Mouse (Mus musculus) v-Abl transformed pro-B cells (cell line): ENCODE results near the gene Mad1l1.

ENCODE experiments used
- in situ Hi-C, 2 experiments: fragments of 400-800 bp; cut with MboI; formaldehyde crosslinking; loops; one replicate each; pipeline ENCODE4 v1.15.1; 2025; ENCODE audit not compliant: unreplicated experiment in 2 of 2

The Mad1l1 gene

DNA sequence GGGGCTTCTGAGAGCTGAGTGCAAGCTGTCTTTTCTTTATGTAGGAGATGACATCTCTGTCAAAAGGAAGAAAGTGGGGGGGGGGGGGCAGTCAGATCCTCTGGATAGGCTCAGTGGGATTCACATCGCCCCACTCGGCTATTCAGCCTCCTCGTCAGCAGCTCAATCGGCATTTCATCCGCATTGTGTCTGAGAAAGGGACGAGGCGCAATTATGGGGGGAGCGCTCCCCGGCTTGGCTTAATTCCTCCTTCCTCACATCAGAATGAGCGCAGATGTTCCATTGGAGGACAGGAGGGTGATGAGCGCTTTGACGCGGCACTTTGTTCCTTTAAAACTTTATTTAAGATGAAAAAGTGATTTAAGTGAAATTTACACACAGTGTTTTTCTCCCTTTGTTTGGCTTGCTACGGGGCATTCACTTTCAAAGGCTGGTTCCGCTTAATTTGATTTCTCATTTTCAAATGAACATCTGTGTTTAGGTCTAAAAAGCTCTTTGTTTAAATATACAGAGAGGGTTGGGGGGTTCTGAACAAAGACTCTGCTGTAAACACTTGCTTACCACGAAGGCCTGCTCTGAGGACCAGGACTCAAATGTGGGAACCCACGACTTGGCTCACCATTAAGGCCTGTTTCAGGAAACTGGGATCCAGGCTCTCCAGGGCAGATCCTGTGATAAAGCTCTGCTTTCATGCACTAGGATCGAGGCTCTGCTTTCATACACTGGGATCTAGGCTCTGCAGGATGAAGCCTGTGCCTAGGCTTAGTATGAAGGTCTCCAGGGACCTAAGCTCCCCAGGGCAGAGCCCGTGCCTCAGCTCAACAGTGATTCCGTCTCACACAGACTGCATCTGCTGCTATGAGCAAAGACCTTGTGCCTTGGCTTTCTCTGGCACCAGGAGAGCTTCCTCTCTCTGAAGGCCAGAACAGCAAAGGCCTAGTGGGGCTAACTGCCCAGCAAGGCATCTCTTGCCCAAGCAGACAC lies 98.0 kb downstream of the Mad1l1 start:
- in situ Hi-C loops, result loop anchor here in 1 of 2 experiments (5.0 to 25.0 kb wide), 3 partner anchors 34 to 1061 kb away; partner anchors contain the start of genes Chst12, Dnaaf5 and Prkar1b

DNA sequence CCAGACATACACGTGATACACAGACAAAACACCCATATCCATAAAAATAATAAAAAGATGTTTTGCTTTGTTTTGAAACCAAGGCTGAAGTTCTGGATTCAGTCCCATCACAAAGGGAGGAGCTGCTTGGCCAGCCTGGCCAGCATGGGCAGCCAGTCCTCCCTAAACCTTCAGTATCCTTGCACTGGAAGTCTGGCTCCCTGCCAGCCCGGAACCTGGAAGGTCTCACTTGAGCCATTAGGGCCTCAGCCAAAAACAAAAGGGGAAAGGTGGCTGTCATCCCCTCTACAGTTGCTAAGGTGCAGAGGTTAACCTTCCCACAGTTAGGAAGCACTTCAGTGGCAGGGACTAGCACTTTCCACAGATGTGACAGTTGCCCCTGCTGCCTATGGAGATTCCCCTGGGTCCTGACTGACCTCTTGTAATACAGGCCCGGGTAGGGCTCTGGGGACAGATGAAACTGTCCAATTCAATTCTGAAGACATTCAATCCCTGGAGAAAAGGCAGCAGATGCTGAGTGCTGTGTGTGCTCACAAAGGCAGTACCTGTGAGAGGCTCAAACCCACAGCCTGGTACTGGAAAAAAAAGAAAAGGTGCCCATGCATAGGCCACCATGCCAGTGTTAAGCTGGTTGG lies 100.2 kb downstream of the Mad1l1 start:
- in situ Hi-C loops, result loop anchor here in 1 of 2 experiments (5.0 to 25.0 kb wide), 3 partner anchors 36 to 1059 kb away; partner anchors contain the start of genes Chst12, Dnaaf5 and Prkar1b

DNA sequence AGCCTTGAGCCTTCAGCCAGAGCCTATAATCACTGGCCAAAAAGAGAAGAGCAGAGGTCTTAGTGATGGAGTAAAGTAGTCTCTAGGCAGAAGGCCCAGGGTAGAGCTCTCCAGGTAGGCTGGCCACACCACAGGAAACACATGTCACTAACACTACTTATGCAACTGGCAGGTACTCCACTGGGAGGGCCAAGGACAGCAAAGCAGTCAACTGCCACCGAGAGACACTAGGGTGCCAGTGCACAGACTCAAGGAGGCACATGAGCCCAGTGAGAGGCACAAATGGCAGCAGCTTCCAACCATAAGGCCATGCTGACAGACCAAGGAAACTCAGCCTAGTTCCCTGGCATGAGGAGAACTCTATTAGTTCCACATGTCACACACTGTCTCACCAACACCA lies 102.1 kb downstream of the Mad1l1 start:
- in situ Hi-C loops, result loop anchor here in 1 of 2 experiments (25.0 kb wide), 2 partner anchors 293 to 1057 kb away; partner anchors contain the start of genes Chst12, Dnaaf5 and Prkar1b

GRCm38 (mm10) chr5:140217900-140218299 lies 103.5 kb downstream of the Mad1l1 start:
- in situ Hi-C loops, result loop anchor here in 1 of 2 experiments (25.0 kb wide), 2 partner anchors 294 to 1056 kb away; partner anchors contain the start of genes Chst12, Dnaaf5 and Prkar1b

DNA sequence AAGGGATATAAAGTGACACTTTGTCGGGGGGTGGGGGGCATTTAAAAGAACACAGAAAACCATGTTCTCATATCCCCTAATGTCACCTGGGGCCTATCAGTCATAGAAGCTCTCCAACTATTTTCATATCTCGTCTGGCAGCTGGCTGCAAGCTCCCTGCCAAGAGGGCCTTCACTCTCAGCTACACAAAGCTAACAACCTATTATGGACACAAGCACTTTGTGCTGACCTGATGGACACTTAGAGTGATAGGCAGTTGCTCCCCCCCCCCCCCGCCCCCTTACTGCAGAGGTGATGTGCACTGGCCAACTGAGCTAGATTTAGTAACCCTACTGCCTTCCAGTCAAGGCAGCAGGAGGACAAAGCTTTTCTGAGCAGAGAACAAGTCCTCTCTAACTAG lies 104.3 kb downstream of the Mad1l1 start:
- in situ Hi-C loops, result loop anchor here in 1 of 2 experiments (25.0 kb wide), 2 partner anchors 295 to 1055 kb away; partner anchors contain the start of genes Chst12, Dnaaf5 and Prkar1b

GRCm38 (mm10) chr5:140215471-140216087 lies 105.8 kb downstream of the Mad1l1 start:
- in situ Hi-C loops, result loop anchor here in 1 of 2 experiments (25.0 kb wide), 2 partner anchors 297 to 1053 kb away; partner anchors contain the start of genes Chst12, Dnaaf5 and Prkar1b

DNA sequence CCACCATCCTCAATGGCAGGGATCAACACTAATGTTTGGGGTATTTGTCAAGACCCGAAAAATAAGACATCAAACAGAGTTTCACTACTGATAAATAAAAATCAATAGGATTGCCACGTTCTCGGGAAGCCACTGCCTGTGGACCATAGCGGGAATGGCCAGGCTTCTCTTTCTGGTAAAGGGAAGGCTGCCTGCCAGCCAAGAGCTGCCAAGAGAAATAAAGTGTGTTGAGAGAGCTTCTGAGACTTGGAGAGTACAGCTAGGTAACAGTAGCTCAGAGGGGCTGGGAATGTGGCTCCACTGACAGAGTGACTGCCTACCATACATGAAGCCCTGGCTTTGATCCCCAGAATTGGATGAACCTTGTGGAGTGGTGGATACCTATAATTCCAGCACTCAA lies 108.4 kb downstream of the Mad1l1 start:
- in situ Hi-C loops, result loop anchor here (5.0 to 25.0 kb wide), 3 partner anchors 39 to 1051 kb away; partner anchors contain the start of genes Chst12 (in 1 of the 2), Dnaaf5 (in 1 of the 2) and Prkar1b (in 1 of the 2)

- in situ Hi-C loops, result loop anchor here (5.0 to 25.0 kb wide), 3 partner anchors 42 to 1048 kb away; partner anchors contain the start of genes Chst12 (in 1 of the 2), Dnaaf5 (in 1 of the 2) and Prkar1b (in 1 of the 2)
These were observed 110.8 kb downstream of the Mad1l1 start for GRCm38 (mm10) chr5:140210417-140211184.

GRCm38 (mm10) chr5:140208743-140209409 lies 112.5 kb downstream of the Mad1l1 start:
- in situ Hi-C loops, result loop anchor here in 1 of 2 experiments (10.0 to 25.0 kb wide), 3 partner anchors 66 to 1047 kb away; partner anchors contain the start of genes Chst12, Dnaaf5 and Prkar1b

- in situ Hi-C loops, result loop anchor here in 1 of 2 experiments (10.0 to 25.0 kb wide), 3 partner anchors 68 to 1045 kb away; partner anchors contain the start of genes Chst12, Dnaaf5 and Prkar1b
These were observed 114.3 kb downstream of the Mad1l1 start for GRCm38 (mm10) chr5:140206726-140207703.

DNA sequence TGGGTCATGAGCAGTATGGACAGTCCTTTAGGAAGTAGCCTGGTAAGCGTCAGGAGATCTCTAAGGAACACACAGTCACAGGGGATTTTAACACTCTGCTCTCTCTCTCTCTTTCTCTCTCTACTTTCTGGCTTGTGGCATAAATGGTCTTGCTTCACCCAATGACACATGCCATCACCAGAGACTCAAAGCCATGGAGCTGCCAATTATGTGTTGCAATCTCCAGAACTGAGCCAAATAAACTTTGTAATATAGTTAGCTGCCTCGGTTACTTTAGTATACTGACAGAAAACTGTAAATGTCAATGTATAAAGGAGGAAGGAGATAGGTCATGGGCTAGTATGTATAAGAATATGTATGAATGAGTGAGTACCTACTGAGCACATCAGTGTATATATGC lies 115.4 kb downstream of the Mad1l1 start:
- in situ Hi-C loops, result loop anchor here in 1 of 2 experiments (10.0 to 25.0 kb wide), 3 partner anchors 69 to 1044 kb away; partner anchors contain the start of genes Chst12, Dnaaf5 and Prkar1b

GRCm38 (mm10) chr5:140204465-140204864 lies 116.9 kb downstream of the Mad1l1 start:
- in situ Hi-C loops, result loop anchor here in 1 of 2 experiments (10.0 to 25.0 kb wide), 3 partner anchors 70 to 1042 kb away; partner anchors contain the start of genes Chst12, Dnaaf5 and Prkar1b

DNA sequence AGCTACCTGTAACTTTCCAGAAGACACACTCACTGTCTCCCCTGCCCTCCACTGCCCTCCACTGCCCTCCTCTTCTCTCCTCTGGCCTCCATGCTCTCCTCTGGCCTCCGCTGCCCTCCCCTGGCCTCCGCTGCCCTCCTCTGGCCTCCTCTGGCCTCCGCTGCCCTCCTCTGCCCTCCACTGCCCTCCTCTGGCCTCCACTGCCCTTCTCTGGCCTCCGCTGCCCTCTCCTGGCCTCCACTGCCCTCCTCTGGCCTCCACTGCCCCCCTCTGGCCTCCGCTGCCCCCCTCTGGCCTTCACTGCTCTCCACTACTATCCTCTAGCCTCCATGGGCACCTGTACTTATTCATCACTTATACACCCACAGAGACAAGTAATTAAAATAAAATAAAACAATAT lies 117.3 kb downstream of the Mad1l1 start:
- in situ Hi-C loops, result loop anchor here in 1 of 2 experiments (10.0 to 25.0 kb wide), 3 partner anchors 71 to 1042 kb away; partner anchors contain the start of genes Chst12, Dnaaf5 and Prkar1b

DNA sequence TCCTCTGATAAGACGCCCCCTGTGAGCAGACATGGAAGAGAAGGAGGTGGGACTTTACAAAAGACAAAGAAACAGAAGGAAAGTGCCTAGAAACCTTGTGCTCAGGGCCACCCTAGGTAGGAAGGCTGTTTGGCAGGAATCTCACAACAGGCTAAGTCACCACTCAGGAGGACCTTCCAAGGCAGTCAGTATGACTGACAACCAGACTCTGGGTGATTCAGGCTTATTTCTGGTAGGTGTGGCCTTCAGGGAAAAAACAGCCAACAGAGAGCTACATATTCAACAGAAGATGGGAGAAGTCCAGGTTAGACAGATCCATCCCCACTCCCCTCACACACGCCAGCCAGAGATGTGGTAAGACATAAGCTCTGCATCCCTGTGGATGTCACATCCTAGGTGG lies 118.9 kb downstream of the Mad1l1 start:
- in situ Hi-C loops, result loop anchor here in 1 of 2 experiments (10.0 to 25.0 kb wide), 3 partner anchors 72 to 1040 kb away; partner anchors contain the start of genes Chst12, Dnaaf5 and Prkar1b

- in situ Hi-C loops, result loop anchor here in 1 of 2 experiments (10.0 to 25.0 kb wide), 3 partner anchors 73 to 1039 kb away; partner anchors contain the start of genes Chst12, Dnaaf5 and Prkar1b
These were observed 119.8 kb downstream of the Mad1l1 start for GRCm38 (mm10) chr5:140201566-140201965.

GRCm38 (mm10) chr5:140201109-140201508 lies 120.2 kb downstream of the Mad1l1 start:
- in situ Hi-C loops, result loop anchor here in 1 of 2 experiments (10.0 to 25.0 kb wide), 3 partner anchors 74 to 1039 kb away; partner anchors contain the start of genes Chst12, Dnaaf5 and Prkar1b
